Mouse (Mus musculus): ENCODE results near the gene Timm8a2. TPM values are rescaled to one million over a fixed set of nuclear protein-coding genes. Genes with fewer than 3 reads are reported as not detected.

The Timm8a2 gene
- polyA plus RNA-seq, 2 experiments, result not detected

DNA sequence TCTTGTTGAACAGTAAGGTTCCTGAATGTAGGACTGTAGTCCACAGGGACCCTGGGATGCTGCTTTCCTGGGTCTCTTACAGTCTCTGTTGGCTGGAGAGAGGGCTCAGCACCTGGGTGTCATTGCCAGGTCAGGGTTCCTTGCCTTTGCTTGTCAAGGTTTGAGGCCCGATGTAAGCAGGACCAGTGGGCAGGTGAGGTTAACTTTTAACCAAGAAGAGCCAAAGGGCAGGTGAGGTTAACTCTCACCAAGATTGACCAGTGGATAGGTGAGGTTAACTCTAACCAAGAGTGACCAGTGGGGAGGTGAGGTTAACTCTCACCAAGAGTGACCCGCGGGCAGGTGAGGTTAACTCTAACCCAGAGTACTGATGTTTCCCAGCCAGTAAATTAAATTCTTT lies 45.1 kb upstream of the Timm8a2 start:
- ATAC-seq (ENCODE audit: insufficient read depth) (no peak), DNase-seq (ENCODE audit: low read depth in 3 of 3, low spot score in 3 of 3) (no peak)
- Histone ChIP-seq H3K27me3 (ENCODE audit: control insufficient read depth, insufficient read depth, low read length) (no peaks in the 10 kb centered on the region), H3K4me3 (ENCODE audit: insufficient read depth in 1 of 2, low read depth in 2 of 2, low read length in 2 of 2) (no peak overlapping the region), H3K9me3 (ENCODE audit: control insufficient read depth, low read length) (no peaks in the 10 kb centered on the region), H3K9ac (replicated peaks) (no peak overlapping the region), H3K36me3 (replicated peaks; ENCODE audit: control insufficient read depth, insufficient read depth, low read depth) (no peaks in the 10 kb centered on the region), H3K4me2 (ENCODE audit: low read depth) (no peak overlapping the region), H3K4me1 (replicated peaks; ENCODE audit: control insufficient read depth in 2 of 2, insufficient read depth in 2 of 2, low read length in 1 of 2) (peaks cover 0 to 16% of the 10 kb centered on the region in 2 experiments; a peak in 2 of 4 replicates), H3K27ac (no peak overlapping the region)
- WGBS (ENCODE audit: insufficient replicate concordance), result 84% methylated on average over 3 of the region's 3 CpGs
- no peak for TF ChIP-seq EP300 (IDR thresholded peaks at IDR 0.05; ENCODE audit: low read depth)
- TF ChIP-seq CTCF (IDR thresholded peaks at IDR 0.05; ENCODE audit: low read depth), result no peak

DNA sequence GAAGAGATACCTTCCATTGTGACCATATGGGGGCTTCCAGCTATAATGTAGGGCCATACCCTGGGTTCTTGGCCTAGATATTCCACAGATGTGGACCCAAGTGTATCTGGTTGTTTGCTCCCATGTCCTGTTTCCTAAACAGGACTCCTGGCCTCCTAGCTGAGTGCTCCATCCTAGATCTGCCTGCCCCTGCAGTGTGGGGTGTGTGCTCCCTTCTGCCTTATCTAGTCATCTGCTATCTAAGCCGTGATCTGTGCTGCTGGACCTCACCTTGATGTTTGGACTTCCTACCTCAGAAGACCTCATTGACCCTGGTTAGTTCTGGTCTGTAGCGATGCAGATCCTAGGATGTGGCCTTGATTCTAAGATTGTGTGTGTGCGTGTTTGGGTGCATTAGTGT lies 44.6 kb upstream of the Timm8a2 start:
- H3K4me1 ChIP-seq (replicated peaks; ENCODE audit: control insufficient read depth in 2 of 2, insufficient read depth in 2 of 2, low read length in 1 of 2), result peaks cover 0 to 16% of the 10 kb centered on the region in 2 experiments; a peak in 2 of 4 replicates
- H3K9ac ChIP-seq (replicated peaks), result no peak overlapping the region
- ATAC-seq (ENCODE audit: insufficient read depth) (no peak), DNase-seq (ENCODE audit: low read depth in 3 of 3, low spot score in 3 of 3) (no peak)
- no peaks in the 10 kb centered on the region for H3K36me3 ChIP-seq (replicated peaks; ENCODE audit: control insufficient read depth, insufficient read depth, low read depth)
- no peak overlapping the region for H3K4me2 ChIP-seq (ENCODE audit: low read depth)
- TF ChIP-seq CTCF (IDR thresholded peaks at IDR 0.05; ENCODE audit: low read depth) (no peak), EP300 (IDR thresholded peaks at IDR 0.05; ENCODE audit: low read depth) (no peak)
- H3K4me3 ChIP-seq (ENCODE audit: insufficient read depth in 1 of 2, low read depth in 2 of 2, low read length in 2 of 2), result no peak overlapping the region
- no peaks in the 10 kb centered on the region for H3K9me3 ChIP-seq (ENCODE audit: control insufficient read depth, low read length)
- 68% methylated on average over 3 of the region's 3 CpGs for WGBS (ENCODE audit: insufficient replicate concordance)
- no peak overlapping the region for H3K27ac ChIP-seq
- no peaks in the 10 kb centered on the region for H3K27me3 ChIP-seq (ENCODE audit: control insufficient read depth, insufficient read depth, low read length)

DNA sequence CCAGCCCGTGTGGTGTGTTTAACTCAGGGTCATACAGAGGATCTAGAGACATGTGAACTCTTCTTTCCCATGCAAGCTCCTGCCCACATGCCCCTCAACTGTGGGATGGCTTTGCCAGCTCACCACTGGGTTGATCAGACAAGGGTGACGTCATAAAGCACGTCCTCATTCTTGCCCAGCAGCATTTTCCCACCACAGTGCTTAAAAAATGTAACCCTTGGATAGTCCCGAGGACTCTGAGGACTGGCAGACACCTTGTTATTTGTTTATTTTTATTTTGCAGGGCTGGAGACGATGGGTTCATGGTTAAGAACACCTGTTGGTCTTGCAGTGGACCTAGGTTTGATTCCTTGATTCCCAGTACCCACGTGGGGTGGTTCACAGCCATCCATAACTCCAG lies 43.6 kb upstream of the Timm8a2 start:
- no peak overlapping the region for H3K4me2 ChIP-seq (ENCODE audit: low read depth)
- H3K4me1 ChIP-seq (replicated peaks; ENCODE audit: control insufficient read depth in 2 of 2, insufficient read depth in 2 of 2, low read length in 1 of 2), result peaks cover 0 to 21% of the 10 kb centered on the region in 2 experiments; a peak in 2 of 4 replicates
- H3K4me3 ChIP-seq (ENCODE audit: insufficient read depth in 1 of 2, low read depth in 2 of 2, low read length in 2 of 2), result no peak overlapping the region
- H3K9me3 ChIP-seq (ENCODE audit: control insufficient read depth, low read length), result no peaks in the 10 kb centered on the region
- no peak for DNase-seq (ENCODE audit: low read depth in 3 of 3, low spot score in 3 of 3)
- no peaks in the 10 kb centered on the region for H3K36me3 ChIP-seq (replicated peaks; ENCODE audit: control insufficient read depth, insufficient read depth, low read depth)
- 67% methylated on average over 6 of the region's 6 CpGs for WGBS (ENCODE audit: insufficient replicate concordance)
- TF ChIP-seq EP300 (IDR thresholded peaks at IDR 0.05; ENCODE audit: low read depth), result no peak
- no peak for TF ChIP-seq CTCF (IDR thresholded peaks at IDR 0.05; ENCODE audit: low read depth)
- H3K9ac ChIP-seq (replicated peaks), result no peak overlapping the region
- no peak overlapping the region for H3K27ac ChIP-seq
- H3K27me3 ChIP-seq (ENCODE audit: control insufficient read depth, insufficient read depth, low read length), result no peaks in the 10 kb centered on the region
- no peak for ATAC-seq (ENCODE audit: insufficient read depth)

DNA sequence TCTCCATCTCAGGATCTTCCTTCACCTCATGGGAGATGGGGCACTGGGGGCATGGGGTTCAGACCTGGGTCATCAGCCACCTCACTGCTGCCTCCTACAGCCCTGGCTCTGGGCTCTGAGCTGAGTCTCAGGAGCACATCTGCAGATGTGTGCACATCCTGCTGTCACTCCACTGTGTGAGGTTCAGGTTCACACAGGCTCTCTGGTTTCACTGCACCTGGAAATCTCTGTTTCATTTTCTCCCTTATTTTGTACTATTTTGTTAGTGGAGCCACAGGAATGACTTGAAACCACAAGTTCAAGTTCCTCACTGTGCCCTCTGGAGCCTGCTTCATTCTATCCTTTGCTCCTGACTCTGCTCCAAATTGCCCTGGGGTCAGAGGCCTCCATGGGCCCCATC lies 42.6 kb upstream of the Timm8a2 start:
- no peak for DNase-seq (ENCODE audit: low read depth in 3 of 3, low spot score in 3 of 3)
- no peak overlapping the region for H3K27ac ChIP-seq

DNA sequence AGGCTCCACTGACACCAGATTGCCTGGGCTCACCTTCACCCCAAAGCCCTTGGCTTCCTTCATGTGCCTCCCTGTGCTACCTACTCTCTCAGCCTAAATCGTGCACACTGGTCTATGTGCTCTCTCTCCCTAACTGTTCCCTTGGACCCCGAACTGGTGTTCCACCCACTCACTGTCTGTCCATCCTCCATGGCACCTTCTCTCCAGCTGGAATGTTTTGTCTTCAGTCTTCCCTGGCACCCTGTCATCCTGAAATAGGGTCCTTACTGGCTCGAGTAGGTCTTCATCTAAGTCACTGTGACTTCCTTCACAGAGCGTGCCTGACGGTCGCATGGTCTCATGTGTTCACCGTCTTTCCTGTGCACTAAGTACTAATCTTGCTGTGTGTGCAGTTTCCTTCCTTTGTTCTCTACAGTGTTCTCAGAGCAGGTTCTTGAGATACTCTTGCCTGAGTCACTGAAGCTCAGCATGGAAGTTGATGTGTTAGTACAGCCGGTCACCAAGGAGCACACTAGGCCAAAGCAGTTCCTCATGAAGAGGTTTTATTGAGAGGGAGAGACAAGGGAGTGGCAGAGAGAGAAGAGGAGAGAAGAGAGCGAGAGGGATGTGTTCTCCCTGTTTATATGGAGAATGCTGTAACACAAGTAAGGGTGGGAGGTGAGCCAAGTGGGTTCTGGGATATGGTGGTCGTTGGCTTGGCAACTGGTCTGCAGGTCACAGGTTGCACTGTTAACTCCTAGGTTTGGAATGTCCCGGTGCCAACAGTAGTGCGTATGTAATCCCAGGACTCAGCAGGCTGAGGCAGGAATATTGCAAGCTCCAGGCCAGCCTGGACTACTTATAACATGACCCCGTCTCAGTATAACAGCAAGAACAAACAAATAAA lies 41.8 kb upstream of the Timm8a2 start:
- ATAC-seq (ENCODE audit: insufficient read depth), result peak; percentile 12; the same call in 1 of the 2 replicates
- no peak overlapping the region for H3K4me2 ChIP-seq (ENCODE audit: low read depth)
- TF ChIP-seq CTCF (IDR thresholded peaks at IDR 0.05; ENCODE audit: low read depth) (no peak), EP300 (IDR thresholded peaks at IDR 0.05; ENCODE audit: low read depth) (no peak)
- H3K9me3 ChIP-seq (ENCODE audit: control insufficient read depth, low read length), result no peaks in the 10 kb centered on the region
- WGBS (ENCODE audit: insufficient replicate concordance), result 54% methylated on average over 13 of the region's 13 CpGs
- no peak for DNase-seq (ENCODE audit: low read depth in 3 of 3, low spot score in 3 of 3)
- no peak overlapping the region for H3K4me3 ChIP-seq (ENCODE audit: insufficient read depth in 1 of 2, low read depth in 2 of 2, low read length in 2 of 2)
- no peak overlapping the region for H3K27ac ChIP-seq
- no peaks in the 10 kb centered on the region for H3K27me3 ChIP-seq (ENCODE audit: control insufficient read depth, insufficient read depth, low read length)
- no peak overlapping the region for H3K9ac ChIP-seq (replicated peaks)
- peaks cover 0 to 16% of the 10 kb centered on the region in 2 experiments; a peak in 2 of 4 replicates for H3K4me1 ChIP-seq (replicated peaks; ENCODE audit: control insufficient read depth in 2 of 2, insufficient read depth in 2 of 2, low read length in 1 of 2)
- no peaks in the 10 kb centered on the region for H3K36me3 ChIP-seq (replicated peaks; ENCODE audit: control insufficient read depth, insufficient read depth, low read depth)

More for the DNA sequence above, 42.6 kb upstream of the Timm8a2 start:
- Histone ChIP-seq H3K4me2 (ENCODE audit: low read depth) (no peak overlapping the region), H3K4me3 (ENCODE audit: insufficient read depth in 1 of 2, low read depth in 2 of 2, low read length in 2 of 2) (no peak overlapping the region), H3K4me1 (replicated peaks; ENCODE audit: control insufficient read depth in 2 of 2, insufficient read depth in 2 of 2, low read length in 1 of 2) (peaks cover 0 to 16% of the 10 kb centered on the region in 2 experiments; a peak in 2 of 4 replicates), H3K36me3 (replicated peaks; ENCODE audit: control insufficient read depth, insufficient read depth, low read depth) (no peaks in the 10 kb centered on the region), H3K9ac (replicated peaks) (no peak overlapping the region), H3K27me3 (ENCODE audit: control insufficient read depth, insufficient read depth, low read length) (no peaks in the 10 kb centered on the region), H3K9me3 (ENCODE audit: control insufficient read depth, low read length) (no peaks in the 10 kb centered on the region)
- no peak for TF ChIP-seq CTCF (IDR thresholded peaks at IDR 0.05; ENCODE audit: low read depth)
- TF ChIP-seq EP300 (IDR thresholded peaks at IDR 0.05; ENCODE audit: low read depth), result no peak
- ATAC-seq (ENCODE audit: insufficient read depth), result no peak

Measured in liver, embryonic 14.5 days (tissue).